Mouse (Mus musculus) c-Kit-positive CD71-positive TER-119-positive erythroid progenitor cells, embryonic 14.5 days (primary cell): Measurements from ENCODE around the gene Mapk1.

Source experiments
- DNase-seq: peaks from one replicate; pipeline ENCODE4 v3.0.0-alpha.2; 2013; ENCODE audit warnings: low spot score

Gene Mapk1

DNA sequence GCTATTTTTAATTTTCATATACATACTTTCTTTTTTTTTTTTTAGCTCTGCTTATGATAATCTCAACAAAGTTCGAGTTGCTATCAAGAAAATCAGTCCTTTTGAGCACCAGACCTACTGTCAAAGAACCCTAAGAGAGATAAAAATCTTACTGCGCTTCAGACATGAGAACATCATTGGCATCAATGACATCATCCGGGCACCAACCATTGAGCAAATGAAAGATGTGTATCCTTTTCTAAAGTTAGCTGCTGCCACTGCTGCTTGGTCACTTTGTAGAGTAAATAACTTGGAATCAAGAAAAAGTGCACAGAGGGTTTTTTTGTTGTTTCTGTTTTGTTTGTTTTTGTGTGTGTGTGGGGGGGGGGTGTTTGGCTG lies 32.7 kb downstream of the Mapk1 start:
- no peak for DNase-seq

DNA sequence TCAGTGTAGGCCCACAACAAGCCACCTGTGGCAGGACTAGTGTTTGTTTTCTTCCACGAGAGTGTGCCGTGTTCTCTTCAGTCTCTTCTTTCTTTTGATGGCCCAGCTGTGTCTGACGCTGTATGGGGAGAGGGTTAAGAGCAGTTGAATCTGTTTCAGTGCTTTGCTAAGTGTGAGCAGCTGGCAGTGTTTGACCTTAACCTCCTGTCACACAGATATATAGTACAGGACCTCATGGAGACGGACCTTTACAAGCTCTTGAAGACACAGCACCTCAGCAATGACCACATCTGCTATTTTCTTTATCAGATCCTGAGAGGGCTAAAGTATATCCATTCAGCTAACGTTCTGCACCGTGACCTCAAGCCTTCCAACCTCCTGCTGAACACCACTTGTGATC lies 34.9 kb downstream of the Mapk1 start:
- DNase-seq: no peak

- no peak for DNase-seq
Observed at GRCm38 (mm10) chr16:17024469-17025148, 41.4 kb downstream of the Mapk1 start.

DNA sequence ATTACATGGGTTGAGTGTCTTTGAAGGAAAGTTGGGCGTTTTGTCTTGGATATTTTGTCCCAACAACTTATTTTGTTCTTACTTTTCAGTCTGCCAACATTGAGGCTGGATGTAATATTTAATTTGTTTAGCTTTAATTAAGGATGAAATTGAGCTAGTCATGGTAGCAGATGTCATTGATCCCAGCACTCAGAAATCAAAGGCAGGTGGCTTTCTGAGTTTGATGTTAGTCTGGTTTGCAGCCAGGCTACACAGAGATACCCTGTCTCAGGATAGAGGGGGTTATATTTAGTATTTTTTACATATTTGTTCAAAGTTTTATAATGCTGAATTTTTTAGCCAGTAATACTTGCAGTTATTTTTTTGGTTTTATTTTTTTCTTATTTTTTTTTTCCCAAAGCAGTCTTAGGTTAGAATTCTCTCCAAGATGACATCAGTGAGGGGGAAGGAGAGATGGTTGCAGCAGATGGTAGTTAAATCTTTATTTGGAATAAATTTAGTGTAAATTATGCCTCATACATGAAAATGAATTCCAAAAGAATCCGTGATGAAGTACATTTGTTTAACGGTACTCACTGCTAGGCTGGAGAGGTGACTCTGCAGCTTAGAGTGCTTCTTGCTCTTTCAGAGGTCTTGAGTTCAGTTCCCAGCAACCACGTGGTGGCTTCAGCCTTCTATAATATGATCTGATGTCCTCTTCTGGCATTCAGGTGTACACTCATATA lies 47.0 kb downstream of the Mapk1 start:
- DNase-seq: no peak

DNA sequence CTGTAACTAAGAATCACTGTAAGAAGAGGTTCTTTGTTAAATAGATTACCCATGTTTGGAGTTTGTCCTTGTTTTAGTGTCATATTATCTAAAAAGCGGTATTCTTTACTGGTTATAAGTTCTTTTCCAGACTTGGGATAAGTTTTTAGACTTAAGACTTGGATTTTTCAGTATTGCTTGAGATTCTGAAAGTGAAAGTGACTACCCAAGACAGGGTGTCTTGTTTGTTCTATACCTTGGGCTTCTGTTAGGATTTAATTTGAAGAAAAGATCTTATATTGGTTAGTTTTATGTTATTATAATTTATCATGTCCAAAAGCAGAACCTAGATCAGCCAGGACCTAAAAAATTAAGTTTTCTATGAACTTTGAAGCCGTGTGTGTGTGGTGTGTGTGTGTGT lies 50.6 kb downstream of the Mapk1 start:
- no peak for DNase-seq

- no peak for DNase-seq
Observed at GRCm38 (mm10) chr16:17040716-17041115, 57.5 kb downstream of the Mapk1 start.

DNA sequence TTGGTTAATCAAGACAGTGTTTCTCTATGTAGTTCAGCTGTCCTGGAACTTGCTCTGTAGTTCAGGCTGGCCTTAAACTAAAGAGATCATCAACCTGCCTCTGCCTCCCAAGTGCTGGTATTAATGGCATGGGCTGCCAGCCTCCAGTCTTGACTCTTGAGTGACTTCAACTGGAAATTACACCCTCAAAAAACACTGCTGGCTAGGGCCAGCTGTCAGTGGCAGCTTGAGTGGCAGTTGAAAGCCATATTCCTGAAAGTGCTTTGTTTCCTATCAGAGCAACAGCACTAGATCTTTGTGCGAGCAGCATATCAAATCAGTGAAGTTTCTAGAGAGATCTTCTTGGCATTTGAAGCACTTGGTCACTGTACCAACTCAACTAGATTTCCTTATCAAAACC lies 58.2 kb downstream of the Mapk1 start:
- no peak for DNase-seq

DNA sequence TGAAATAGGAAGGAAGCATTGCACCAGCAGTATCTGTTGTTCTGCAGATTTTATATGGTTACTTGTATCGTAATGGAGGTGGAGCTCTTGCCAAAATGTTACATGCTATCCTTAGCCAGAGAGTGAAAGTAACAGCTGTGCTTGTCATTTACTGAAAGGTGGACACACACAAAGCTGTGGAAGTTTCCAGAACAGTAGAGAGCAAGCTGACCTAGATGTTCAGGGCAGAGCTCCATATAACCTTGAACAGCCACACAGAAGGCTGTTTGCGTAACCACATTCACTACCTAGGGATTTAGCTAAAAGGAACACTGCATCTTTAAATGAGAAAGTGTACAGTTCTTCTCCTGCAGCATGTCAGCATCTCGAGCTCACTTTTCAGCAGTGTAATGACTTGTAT lies 61.1 kb downstream of the Mapk1 start:
- DNase-seq: no peak

DNA sequence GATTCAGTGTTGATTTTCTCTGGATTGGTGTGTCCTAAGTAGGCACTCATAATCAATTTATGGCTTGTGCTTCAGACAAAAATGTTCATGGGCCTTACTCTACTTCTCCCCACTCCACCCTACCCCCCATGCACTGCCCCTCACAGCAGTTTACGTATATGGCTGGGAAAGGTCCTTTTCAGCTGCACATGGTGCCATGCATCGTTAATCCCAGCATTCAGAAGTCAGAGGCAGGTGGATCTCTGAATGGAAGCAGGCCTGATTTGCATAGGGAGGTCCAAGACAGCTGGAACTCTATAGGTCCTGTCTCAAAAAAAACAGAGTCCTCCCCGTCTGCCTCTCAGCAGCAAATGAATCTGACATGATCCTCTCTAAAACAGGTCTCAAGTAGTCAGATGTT lies 62.1 kb downstream of the Mapk1 start:
- no peak for DNase-seq

DNA sequence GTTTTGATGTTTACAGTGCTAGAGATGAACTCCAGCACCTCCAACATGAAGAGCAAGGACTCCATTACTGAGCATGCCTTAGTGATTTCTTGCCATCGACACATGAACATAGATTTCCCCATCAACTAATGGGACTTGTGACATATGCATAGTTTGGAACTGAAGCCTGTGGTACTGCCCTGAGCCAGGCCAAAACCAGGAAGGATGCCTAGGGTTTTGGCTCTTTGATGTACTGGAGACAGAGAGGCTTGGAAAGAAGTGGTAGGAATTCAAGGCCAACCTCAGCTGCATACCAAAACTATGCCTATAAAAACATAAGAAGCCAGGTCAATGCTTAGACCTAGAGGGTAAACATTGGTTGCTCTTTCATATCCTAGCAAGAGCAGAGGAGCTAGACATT lies 66.7 kb downstream of the Mapk1 start:
- DNase-seq: no peak

DNA sequence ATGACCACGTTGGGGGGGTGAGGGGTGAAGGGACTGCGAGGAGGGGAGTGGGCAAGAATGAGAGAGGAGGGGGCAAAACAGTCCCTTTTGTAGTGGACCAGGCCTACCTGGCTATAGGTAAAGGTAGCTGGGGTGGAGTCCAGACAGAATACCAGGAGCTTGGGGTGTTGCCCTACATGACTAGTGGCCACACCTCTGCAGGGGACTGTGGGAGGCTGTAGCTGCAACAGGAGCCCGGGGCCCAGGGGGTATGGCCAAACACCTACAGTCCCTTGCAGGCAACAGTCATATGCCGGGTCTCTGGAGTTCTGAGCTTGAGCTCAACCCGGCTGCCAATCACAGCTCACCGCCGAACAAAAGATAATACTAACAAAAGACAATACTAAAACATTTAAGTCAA lies 68.9 kb downstream of the Mapk1 start:
- no peak for DNase-seq

DNA sequence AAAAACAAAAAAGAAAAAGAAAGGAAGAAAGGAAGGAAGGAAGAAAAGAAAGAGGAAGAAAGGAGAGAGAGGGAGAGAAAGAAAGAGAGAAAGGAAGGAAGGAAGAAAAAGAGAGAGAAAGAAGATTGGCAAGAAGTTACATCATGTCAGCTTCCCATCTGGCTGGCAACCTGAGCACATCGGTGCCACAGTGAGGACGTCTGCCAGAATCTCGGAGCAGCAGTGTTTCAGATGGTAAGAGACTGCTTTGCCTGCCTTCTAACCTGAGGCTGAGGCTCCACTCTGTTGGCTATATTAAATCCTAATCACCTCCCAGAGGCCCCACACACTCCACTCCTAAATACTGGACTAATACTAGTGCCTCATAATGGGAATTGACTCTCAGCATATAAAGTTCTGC lies 70.7 kb downstream of the Mapk1 start:
- no peak for DNase-seq

GRCm38 (mm10) chr16:17055584-17055983 lies 72.4 kb downstream of the Mapk1 start:
- DNase-seq: no peak

GRCm38 (mm10) chr16:17062338-17062737 lies 79.2 kb downstream of the Mapk1 start:
- no peak for DNase-seq

GRCm38 (mm10) chr16:17067552-17067951 lies 84.4 kb downstream of the Mapk1 start:
- no peak for DNase-seq

DNA sequence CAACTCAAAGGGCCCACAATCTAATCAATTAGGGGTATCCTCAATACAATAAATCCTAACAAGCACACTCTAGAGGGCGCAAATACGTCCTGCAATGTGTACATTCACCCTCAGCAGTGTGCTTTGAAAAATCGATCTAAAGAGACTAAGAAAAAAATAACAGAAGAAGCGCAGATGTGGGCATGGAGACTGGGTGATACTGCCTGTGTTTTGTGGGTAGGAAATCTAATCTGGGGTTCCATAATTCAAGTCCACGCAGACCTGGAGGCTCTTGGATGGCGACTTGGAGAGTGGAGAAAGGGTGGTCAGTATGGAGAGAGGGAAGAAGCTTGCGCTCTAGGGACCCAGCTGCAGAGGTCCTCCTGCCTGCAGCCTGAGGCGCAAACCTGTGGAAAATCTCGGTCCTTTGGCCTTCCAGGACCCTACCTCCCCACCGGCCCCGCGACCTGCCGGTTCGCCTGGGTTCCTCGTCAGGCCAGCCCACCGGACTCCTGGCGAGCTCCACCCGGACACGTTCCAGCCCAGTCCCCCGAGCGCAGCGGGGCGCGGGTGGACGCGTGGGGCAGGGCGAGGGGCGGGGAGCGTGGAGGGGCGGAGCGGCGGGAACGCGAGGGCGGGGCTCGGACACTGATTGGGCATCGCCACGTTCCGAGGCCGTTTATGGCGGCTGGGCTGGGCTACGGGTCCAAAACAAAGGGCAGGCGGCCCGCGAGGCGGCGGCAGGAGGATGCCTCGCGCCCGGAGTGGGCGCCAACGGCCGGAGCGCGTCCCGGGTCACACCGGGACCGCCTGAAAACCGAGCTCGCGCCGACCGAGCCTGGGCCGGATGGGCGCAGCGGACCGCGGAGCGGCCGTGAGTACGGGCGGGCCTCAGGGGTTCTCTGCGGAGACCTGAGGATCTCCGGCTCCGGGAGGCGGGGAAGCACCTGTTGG lies 86.6 kb downstream of the Mapk1 start, which contains the start of gene Ypel1:
Gene Ypel1 (plus strand): TSS at position 186 of the 933 bp plus-strand sequence.
- peak; percentile 31 for DNase-seq

- no peak for DNase-seq
Observed at GRCm38 (mm10) chr16:17070716-17071115, 87.5 kb downstream of the Mapk1 start.

DNA sequence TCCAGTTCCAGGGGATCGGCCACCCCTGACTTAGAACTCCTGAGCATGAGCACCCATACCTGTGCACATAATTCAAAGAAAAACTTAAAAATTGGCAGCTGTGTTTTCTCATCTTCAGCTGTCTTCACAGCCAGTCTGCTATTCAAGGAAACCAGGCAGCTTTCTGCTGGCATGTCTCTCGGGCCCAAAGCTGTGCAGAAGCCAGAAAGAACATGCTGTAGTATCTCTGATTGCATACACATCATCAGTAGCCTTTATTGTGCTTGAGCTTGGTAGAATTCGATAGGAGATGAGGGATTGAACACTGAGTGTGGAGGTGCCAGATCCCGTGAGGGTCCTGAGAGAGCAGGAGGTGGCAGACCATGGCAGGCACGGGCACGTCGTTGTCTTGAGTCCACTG lies 89.8 kb downstream of the Mapk1 start:
- no peak for DNase-seq

DNA sequence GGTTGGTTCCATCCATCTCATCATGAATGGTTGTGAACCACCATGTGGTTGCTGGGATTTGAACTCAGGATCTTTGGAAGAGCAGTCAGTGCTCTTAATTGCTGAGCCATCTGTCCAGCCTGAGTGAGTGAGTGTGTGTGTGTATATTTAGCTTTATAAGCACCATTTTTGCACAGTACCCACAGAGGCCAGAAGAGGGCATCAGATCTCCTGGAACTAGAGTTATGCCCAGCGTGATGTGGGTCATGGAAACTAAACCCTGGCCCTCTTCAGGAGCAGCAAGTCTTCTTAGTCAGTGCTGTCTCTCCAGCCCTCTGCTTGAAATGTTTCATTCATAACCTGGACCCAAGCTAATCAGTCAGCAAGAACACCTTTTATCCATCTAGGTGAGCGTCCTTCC lies 93.1 kb downstream of the Mapk1 start:
- no peak for DNase-seq

DNA sequence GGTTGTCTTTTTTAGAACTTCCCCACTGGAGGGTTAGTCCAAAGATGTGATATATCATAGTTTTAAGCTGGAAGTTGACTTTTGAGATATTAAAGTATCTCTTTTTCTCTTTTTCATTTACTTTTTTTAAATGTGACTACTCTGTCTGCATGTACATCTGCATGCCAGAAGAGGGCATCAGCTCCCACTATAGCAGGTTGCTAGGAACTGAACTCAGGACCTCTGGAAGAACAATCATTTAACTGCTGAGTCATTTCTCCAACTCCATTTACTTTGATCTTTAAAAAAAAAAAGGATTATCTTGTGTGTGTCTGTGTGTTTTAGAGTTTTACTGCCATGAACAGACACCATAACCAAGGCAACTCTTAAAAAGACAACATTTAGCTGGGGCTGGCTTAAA lies 93.7 kb downstream of the Mapk1 start:
- no peak for DNase-seq

DNA sequence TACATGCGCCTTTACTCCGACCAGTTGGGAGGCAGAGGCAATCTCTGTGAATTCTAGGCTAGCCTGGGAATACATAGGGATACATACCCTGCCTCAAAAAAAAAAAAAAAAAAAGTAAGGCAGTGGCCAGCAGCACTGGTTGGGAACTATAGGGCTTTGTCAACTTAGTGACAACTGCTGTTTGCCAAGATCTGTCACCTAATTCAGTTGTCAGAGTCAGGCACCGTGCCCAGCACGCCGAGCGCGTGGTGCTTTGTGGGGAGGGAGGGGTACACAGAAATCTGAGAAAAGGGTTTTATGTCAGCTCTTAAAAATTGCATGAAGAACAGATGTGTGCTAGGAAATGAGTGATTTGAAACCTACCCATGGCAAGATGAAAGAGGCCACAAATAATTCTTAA lies 94.9 kb downstream of the Mapk1 start:
- DNase-seq: no peak

GRCm38 (mm10) chr16:17082121-17082792 lies 99.1 kb downstream of the Mapk1 start:
- DNase-seq: no peak
